Mouse (Mus musculus): ENCODE measurements around the gene Adss. TPM values are rescaled to one million over a fixed set of nuclear protein-coding genes. Genes with fewer than 3 reads are reported as not detected.

Gene Adss
- polyA plus RNA-seq, 1 experiment from 2014 or later, result 50.0 TPM

GRCm38 (mm10) chr1:177753496-177753895 is 42.8 kb downstream of the Adss start:
- Histone ChIP-seq H3K4me2 (replicated peaks) (no peak overlapping the region), H3K4me1 (no peaks in the 10 kb centered on the region), H3K9me3 (peaks cover 28% of the 10 kb centered on the region), H3K27me3 (replicated peaks) (no peaks in the 10 kb centered on the region), H3K4me3 (no peak overlapping the region), H3K36me3 (0 out of 2 replicates have a peak, but pooled peaks cover 5% of the 10 kb centered on the region), H3K27ac (no peak overlapping the region), H3K9ac (no peak overlapping the region)
- WGBS, result 53% methylated on average over 1 of the region's 1 CpGs
- no peak for ATAC-seq (ENCODE audit: low FRiP score, low read depth)

GRCm38 (mm10) chr1:177747869-177748540 is 48.3 kb downstream of the Adss start:
- WGBS, result 95% methylated on average over 6 of the region's 6 CpGs
- Histone ChIP-seq H3K4me1 (no peaks in the 10 kb centered on the region), H3K27me3 (replicated peaks) (no peaks in the 10 kb centered on the region), H3K36me3 (0 out of 2 replicates have a peak, but pooled peaks cover 5% of the 10 kb centered on the region), H3K9ac (no peak overlapping the region), H3K4me2 (replicated peaks) (no peak overlapping the region), H3K4me3 (no peak overlapping the region), H3K27ac (no peak overlapping the region), H3K9me3 (peaks cover 28% of the 10 kb centered on the region)
- ATAC-seq (ENCODE audit: low FRiP score, low read depth), result no peak

- Histone ChIP-seq H3K4me3 (no peak overlapping the region), H3K36me3 (0 out of 2 replicates have a peak, but pooled peaks cover 5% of the 10 kb centered on the region), H3K4me1 (no peaks in the 10 kb centered on the region), H3K4me2 (replicated peaks) (no peak overlapping the region), H3K9ac (no peak overlapping the region), H3K9me3 (peaks cover 10% of the 10 kb centered on the region), H3K27me3 (replicated peaks) (no peaks in the 10 kb centered on the region), H3K27ac (no peak overlapping the region)
- 84% methylated on average over 7 of the region's 7 CpGs for WGBS
- ATAC-seq (ENCODE audit: low FRiP score, low read depth), result no peak
These were observed 51.6 kb downstream of the Adss start for GRCm38 (mm10) chr1:177744521-177745325.

- Histone ChIP-seq H3K27ac (no peak overlapping the region), H3K9ac (no peak overlapping the region), H3K4me3 (no peak overlapping the region), H3K36me3 (no peaks in the 10 kb centered on the region), H3K9me3 (no peaks in the 10 kb centered on the region), H3K27me3 (replicated peaks) (no peaks in the 10 kb centered on the region), H3K4me1 (no peaks in the 10 kb centered on the region), H3K4me2 (replicated peaks) (no peak overlapping the region)
- no peak for ATAC-seq (ENCODE audit: low FRiP score, low read depth)
- WGBS, result 85% methylated on average over 1 of the region's 1 CpGs
These were observed 54.2 kb downstream of the Adss start for GRCm38 (mm10) chr1:177742119-177742518.

GRCm38 (mm10) chr1:177740707-177741106 is 55.6 kb downstream of the Adss start:
- no peak overlapping the region for H3K4me2 ChIP-seq (replicated peaks)
- no peak overlapping the region for H3K4me3 ChIP-seq
- no peaks in the 10 kb centered on the region for H3K9me3 ChIP-seq
- no peak overlapping the region for H3K27ac ChIP-seq
- no peaks in the 10 kb centered on the region for H3K27me3 ChIP-seq (replicated peaks)
- no peaks in the 10 kb centered on the region for H3K4me1 ChIP-seq
- ATAC-seq (ENCODE audit: low FRiP score, low read depth), result no peak
- H3K36me3 ChIP-seq, result no peaks in the 10 kb centered on the region
- no peak overlapping the region for H3K9ac ChIP-seq
- WGBS, result 72% methylated on average over 1 of the region's 1 CpGs

- Histone ChIP-seq H3K4me1 (no peaks in the 10 kb centered on the region), H3K36me3 (no peaks in the 10 kb centered on the region), H3K9me3 (no peaks in the 10 kb centered on the region), H3K27ac (no peak overlapping the region), H3K27me3 (replicated peaks) (no peaks in the 10 kb centered on the region), H3K9ac (no peak overlapping the region), H3K4me2 (replicated peaks) (no peak overlapping the region), H3K4me3 (no peak overlapping the region)
- ATAC-seq (ENCODE audit: low FRiP score, low read depth), result no peak
- WGBS, result 57% methylated on average over 6 of the region's 6 CpGs
These were observed 58.7 kb downstream of the Adss start for GRCm38 (mm10) chr1:177737505-177738105.

GRCm38 (mm10) chr1:177731973-177732372 is 64.3 kb downstream of the Adss start:
- no peak for ATAC-seq (ENCODE audit: low FRiP score, low read depth)
- Histone ChIP-seq H3K9me3 (peaks cover 5% of the 10 kb centered on the region), H3K4me2 (replicated peaks) (no peak overlapping the region), H3K4me3 (no peak overlapping the region), H3K27ac (no peak overlapping the region), H3K36me3 (no peaks in the 10 kb centered on the region), H3K9ac (no peak overlapping the region), H3K4me1 (no peaks in the 10 kb centered on the region), H3K27me3 (replicated peaks) (no peaks in the 10 kb centered on the region)
- WGBS, result 90% methylated on average over 3 of the region's 3 CpGs

- ATAC-seq (ENCODE audit: low FRiP score, low read depth), result no peak
- Histone ChIP-seq H3K36me3 (no peaks in the 10 kb centered on the region), H3K9ac (no peak within 1 kb of the TSS), H3K4me3 (no peak within 1 kb of the TSS), H3K9me3 (peaks cover 5% of the 10 kb centered on the region), H3K27me3 (replicated peaks) (no peaks in the 10 kb centered on the region), H3K4me1 (no peaks in the 10 kb centered on the region), H3K4me2 (replicated peaks) (no peak within 1 kb of the TSS), H3K27ac (no peak within 1 kb of the TSS)
- 85% methylated on average over 11 of the region's 11 CpGs for WGBS
These were observed 67.0 kb downstream of the Adss start, which contains the start of gene 1700016C15Rik for GRCm38 (mm10) chr1:177729043-177730024. 1700016C15Rik (plus strand) TSS chr1:177729814.

- H3K9me3 ChIP-seq, result peaks cover 5% of the 10 kb centered on the region
- ATAC-seq (ENCODE audit: low FRiP score, low read depth), result no peak
- H3K9ac ChIP-seq, result no peak overlapping the region
- H3K27me3 ChIP-seq (replicated peaks), result no peaks in the 10 kb centered on the region
- WGBS, result 86% methylated on average over 3 of the region's 3 CpGs
- H3K4me2 ChIP-seq (replicated peaks), result no peak overlapping the region
- H3K4me3 ChIP-seq, result no peak overlapping the region
- no peaks in the 10 kb centered on the region for H3K36me3 ChIP-seq
- H3K27ac ChIP-seq, result no peak overlapping the region
- no peaks in the 10 kb centered on the region for H3K4me1 ChIP-seq
These were observed 68.3 kb downstream of the Adss start for GRCm38 (mm10) chr1:177727883-177728525.

- no peaks in the 10 kb centered on the region for H3K27me3 ChIP-seq (replicated peaks)
- H3K4me2 ChIP-seq (replicated peaks), result no peak overlapping the region
- no peaks in the 10 kb centered on the region for H3K36me3 ChIP-seq
- 69% methylated on average over 5 of the region's 5 CpGs for WGBS
- H3K27ac ChIP-seq, result no peak overlapping the region
- H3K9ac ChIP-seq, result no peak overlapping the region
- H3K4me3 ChIP-seq, result no peak overlapping the region
- H3K4me1 ChIP-seq, result no peaks in the 10 kb centered on the region
- ATAC-seq (ENCODE audit: low FRiP score, low read depth), result no peak
- H3K9me3 ChIP-seq, result peaks cover 5% of the 10 kb centered on the region
These were observed 69.4 kb downstream of the Adss start for GRCm38 (mm10) chr1:177726870-177727269.

GRCm38 (mm10) chr1:177723786-177724185 is 72.5 kb downstream of the Adss start:
- H3K9me3 ChIP-seq, result no peaks in the 10 kb centered on the region
- 73% methylated on average over 4 of the region's 4 CpGs for WGBS
- H3K27ac ChIP-seq, result no peak overlapping the region
- H3K4me1 ChIP-seq, result 0 out of 2 replicates have a peak, but pooled peaks cover 3% of the 10 kb centered on the region
- no peak overlapping the region for H3K9ac ChIP-seq
- ATAC-seq (ENCODE audit: low FRiP score, low read depth), result no peak
- no peaks in the 10 kb centered on the region for H3K36me3 ChIP-seq
- no peak overlapping the region for H3K4me3 ChIP-seq
- H3K27me3 ChIP-seq (replicated peaks), result no peaks in the 10 kb centered on the region
- no peak overlapping the region for H3K4me2 ChIP-seq (replicated peaks)

Data from neural tube, embryonic 12.5 days (tissue).